Mouse (Mus musculus) stomach, embryonic 14.5 days (tissue): ENCODE results near the gene Lrrc27. TPM values are rescaled to one million over a fixed set of nuclear protein-coding genes. Genes with fewer than 3 reads are reported as not detected.
A peak's percentile ranks its signal among the peaks of the same experiment; 100 is the strongest.

ENCODE experiments used
- ATAC-seq: fragments of 200-750 bp; cut with Nextera tagmentation; 2 replicates; pipeline ENCODE4 v1.8.0; 2017; ENCODE audit warnings: low read depth, moderate TSS enrichment; ENCODE audit not compliant: insufficient number of reproducible peaks, insufficient read depth, low FRiP score
- H3K27ac ChIP-seq: fragments of 300-500 bp; sonication (generic); 2 replicates; pipeline ENCODE4 v1.5.1; 2014; ENCODE audit warnings: mild to moderate bottlenecking, low read length, moderate library complexity, mixed read lengths
- H3K27me3 ChIP-seq: fragments of 300-500 bp; sonication (generic); 2 replicates; pipeline ENCODE4 v1.6.1; 2014; ENCODE audit warnings: low read length, control low read depth, mixed read lengths; ENCODE audit not compliant: control insufficient read depth, insufficient read depth
- H3K36me3 ChIP-seq: fragments of 300-500 bp; sonication (generic); 2 replicates; pipeline ENCODE4 v1.6.1; 2014; ENCODE audit warnings: mild to moderate bottlenecking, control low read depth, low read length, moderate library complexity, mixed read lengths; ENCODE audit not compliant: control insufficient read depth, insufficient read depth
- H3K4me1 ChIP-seq: fragments of 300-500 bp; sonication (generic); 2 replicates; pipeline ENCODE4 v1.6.1; 2014; ENCODE audit warnings: low read length, control low read depth, mixed read lengths; ENCODE audit not compliant: control insufficient read depth, insufficient read depth
- H3K4me2 ChIP-seq: fragments of 300-500 bp; sonication (generic); replicated peaks from 2 replicates; pipeline ENCODE4 v1.6.1; 2014; ENCODE audit warnings: low read depth, low read length, control low read depth
- H3K4me3 ChIP-seq: fragments of 300-500 bp; sonication (generic); 2 replicates; pipeline ENCODE4 v1.5.1; 2014; ENCODE audit warnings: low read depth, low read length, control low read depth
- H3K9ac ChIP-seq: fragments of 300-500 bp; sonication (generic); replicated peaks from 2 replicates; pipeline ENCODE4 v1.6.1; 2014; ENCODE audit warnings: low read depth, mild to moderate bottlenecking, control low read depth, low read length, moderate library complexity, mixed read lengths
- H3K9me3 ChIP-seq: fragments of 300-500 bp; sonication (generic); 2 replicates; pipeline ENCODE4 v1.6.1; 2016; ENCODE audit warnings: low read depth, low read length, control low read depth; ENCODE audit not compliant: control insufficient read depth
- WGBS: fragments of 180-500 bp; shearing (Covaris S2); extraction: QIAGEN DNeasy Blood & Tissue Kit; methylation state at CpG from one replicate; pipeline ENCODE4 v1.1.7; 2014; 5-methylcytosine and 5-hydroxymethylcytosine counted together
- polyA plus RNA-seq: library from polyadenylated mRNA; unstranded; fragments of >200 nt; fragmentation: Nextera tagmentation; extraction: Ambion mirVana; gene quantifications from 2 replicates; pipeline ENCODE4 v1.2.1, GENCODE M21; 2014

Lrrc27 gene
- polyA plus RNA-seq, 1 experiment from 2014 or later = 4.9 TPM

DNA sequence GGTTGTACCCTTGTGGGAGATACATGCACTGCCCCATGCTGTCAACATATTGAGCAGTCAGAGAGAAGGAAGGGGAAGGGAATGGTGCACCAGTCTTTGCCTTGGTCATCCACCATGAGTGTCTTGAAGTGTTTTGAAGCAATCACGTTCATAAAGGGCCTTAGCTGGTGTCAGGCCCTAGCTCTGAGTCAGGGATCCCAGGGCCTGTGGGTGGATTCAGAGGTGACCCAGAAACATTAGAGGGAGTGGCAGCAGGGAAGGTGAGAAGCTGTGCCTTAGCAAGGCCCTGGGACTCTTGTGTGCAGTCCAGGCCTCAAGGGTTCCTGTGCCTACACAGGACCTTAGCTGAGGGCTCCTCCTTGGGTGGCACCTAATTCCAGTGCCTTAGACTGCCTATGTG is 11.3 kb downstream of the Lrrc27 start:
- no peak overlapping the region for H3K4me3 ChIP-seq
- H3K4me2 ChIP-seq = no peak overlapping the region
- ATAC-seq = no peak
- 75% methylated on average over 1 of the region's 1 CpGs for WGBS
- no peaks in the 10 kb centered on the region for H3K36me3 ChIP-seq
- H3K9me3 ChIP-seq = no peaks in the 10 kb centered on the region
- H3K27ac ChIP-seq = no peak overlapping the region
- no peak overlapping the region for H3K9ac ChIP-seq
- H3K4me1 ChIP-seq = peaks cover 6% of the 10 kb centered on the region; the same call in 1 of the 2 replicates
- no peaks in the 10 kb centered on the region for H3K27me3 ChIP-seq

GRCm38 (mm10) chr7:139224725-139225124 is 11.9 kb downstream of the Lrrc27 start:
- Histone ChIP-seq H3K36me3 (no peaks in the 10 kb centered on the region), H3K9ac (no peak overlapping the region), H3K4me1 (0 out of 2 replicates have a peak, but pooled peaks cover 5% of the 10 kb centered on the region), H3K9me3 (no peaks in the 10 kb centered on the region), H3K27ac (no peak overlapping the region), H3K27me3 (no peaks in the 10 kb centered on the region), H3K4me3 (no peak overlapping the region), H3K4me2 (no peak overlapping the region)
- no peak for ATAC-seq
- 57% methylated on average over 8 of the region's 8 CpGs for WGBS

- H3K4me3 ChIP-seq = no peak overlapping the region
- no peaks in the 10 kb centered on the region for H3K36me3 ChIP-seq
- ATAC-seq = no peak
- no peak overlapping the region for H3K9ac ChIP-seq
- H3K27ac ChIP-seq = no peak overlapping the region
- H3K27me3 ChIP-seq = no peaks in the 10 kb centered on the region
- H3K9me3 ChIP-seq = no peaks in the 10 kb centered on the region
- 0 out of 2 replicates have a peak, but pooled peaks cover 5% of the 10 kb centered on the region for H3K4me1 ChIP-seq
- WGBS = 88% methylated on average over 7 of the region's 7 CpGs
- no peak overlapping the region for H3K4me2 ChIP-seq
These were observed 13.6 kb downstream of the Lrrc27 start for GRCm38 (mm10) chr7:139226416-139226815.

GRCm38 (mm10) chr7:139228447-139229171 is 15.8 kb downstream of the Lrrc27 start:
- H3K27me3 ChIP-seq = no peaks in the 10 kb centered on the region
- H3K4me1 ChIP-seq = 0 out of 2 replicates have a peak, but pooled peaks cover 5% of the 10 kb centered on the region
- WGBS = 75% methylated on average over 6 of the region's 6 CpGs
- H3K36me3 ChIP-seq = no peaks in the 10 kb centered on the region
- no peak overlapping the region for H3K4me2 ChIP-seq
- H3K4me3 ChIP-seq = no peak overlapping the region
- H3K9me3 ChIP-seq = no peaks in the 10 kb centered on the region
- no peak overlapping the region for H3K9ac ChIP-seq
- ATAC-seq = no peak
- 0 out of 2 replicates have a peak overlapping the region, but pooled peaks have one; percentile 21 for H3K27ac ChIP-seq

DNA sequence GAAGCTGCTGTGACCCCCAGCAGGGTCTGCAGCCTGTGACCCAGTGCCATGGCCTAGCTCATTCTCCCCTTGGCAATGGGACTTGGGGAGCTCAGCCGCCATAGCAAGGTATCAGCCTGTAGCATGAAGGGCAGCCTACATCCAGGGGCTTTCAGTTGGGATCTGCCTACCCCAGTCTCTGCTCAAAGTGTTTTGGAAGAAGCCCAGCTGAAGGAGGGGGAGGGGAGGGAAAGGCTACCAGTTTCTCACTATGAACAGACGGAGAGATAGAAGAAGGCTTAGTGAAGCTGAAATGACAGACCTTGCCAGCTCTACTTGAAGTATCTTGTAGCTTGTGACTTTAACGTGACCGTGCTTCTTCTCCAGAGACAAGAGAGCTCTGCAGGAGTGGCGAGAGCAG is 17.0 kb downstream of the Lrrc27 start:
- peaks cover 14% of the 10 kb centered on the region; the same call in 1 of the 2 replicates for H3K4me1 ChIP-seq
- H3K36me3 ChIP-seq = no peaks in the 10 kb centered on the region
- no peak overlapping the region for H3K4me2 ChIP-seq
- H3K27ac ChIP-seq = no peak overlapping the region
- H3K27me3 ChIP-seq = no peaks in the 10 kb centered on the region
- 87% methylated on average over 5 of the region's 5 CpGs for WGBS
- H3K9me3 ChIP-seq = no peaks in the 10 kb centered on the region
- no peak overlapping the region for H3K4me3 ChIP-seq
- no peak for ATAC-seq
- H3K9ac ChIP-seq = no peak overlapping the region

GRCm38 (mm10) chr7:139230241-139230640 is 17.5 kb downstream of the Lrrc27 start:
- 65% methylated on average over 12 of the region's 12 CpGs for WGBS
- H3K27ac ChIP-seq = no peak overlapping the region
- no peak overlapping the region for H3K9ac ChIP-seq
- H3K4me2 ChIP-seq = no peak overlapping the region
- H3K4me3 ChIP-seq = no peak overlapping the region
- no peak for ATAC-seq
- H3K27me3 ChIP-seq = no peaks in the 10 kb centered on the region
- H3K9me3 ChIP-seq = no peaks in the 10 kb centered on the region
- no peaks in the 10 kb centered on the region for H3K36me3 ChIP-seq
- peaks cover 17% of the 10 kb centered on the region; the same call in 1 of the 2 replicates for H3K4me1 ChIP-seq

DNA sequence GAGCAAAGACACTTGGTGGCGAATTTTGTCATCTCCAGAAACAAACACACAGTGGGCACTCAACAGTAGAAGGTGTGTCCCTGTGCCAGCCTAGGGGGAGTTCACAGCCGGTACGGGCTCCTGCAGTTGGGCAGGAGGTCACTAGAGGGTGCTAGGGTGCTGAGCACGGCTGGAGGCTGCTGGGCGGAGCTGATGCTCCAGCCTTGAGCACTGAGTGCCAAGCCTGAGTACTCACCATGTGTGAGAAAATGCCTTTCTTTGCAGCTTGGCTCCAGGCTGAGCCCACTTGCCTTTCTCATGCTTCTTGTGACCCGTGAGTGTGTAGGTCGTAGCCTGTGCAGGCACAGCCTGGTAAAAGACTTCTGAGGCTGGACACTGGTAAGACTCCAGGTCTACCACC is 20.9 kb downstream of the Lrrc27 start:
- H3K4me2 ChIP-seq = no peak overlapping the region
- no peaks in the 10 kb centered on the region for H3K27me3 ChIP-seq
- H3K4me3 ChIP-seq = no peak overlapping the region
- peak overlapping the region; percentile 48; the same call in 1 of the 2 replicates for H3K27ac ChIP-seq
- no peaks in the 10 kb centered on the region for H3K36me3 ChIP-seq
- H3K4me1 ChIP-seq = peaks cover 14% of the 10 kb centered on the region; the same call in 1 of the 2 replicates
- H3K9me3 ChIP-seq = no peaks in the 10 kb centered on the region
- no peak overlapping the region for H3K9ac ChIP-seq
- 2% methylated on average over 7 of the region's 7 CpGs for WGBS
- ATAC-seq = peak; percentile 80

- ATAC-seq = peak; percentile 66
- Histone ChIP-seq H3K4me2 (peak overlapping the region; percentile 11; the same call in 1 of the 2 replicates), H3K9ac (no peak overlapping the region), H3K4me3 (no peak overlapping the region), H3K36me3 (no peaks in the 10 kb centered on the region), H3K4me1 (peaks cover 14% of the 10 kb centered on the region; the same call in 1 of the 2 replicates), H3K27me3 (no peaks in the 10 kb centered on the region), H3K27ac (peak overlapping the region; percentile 49), H3K9me3 (no peaks in the 10 kb centered on the region)
- WGBS = 9% methylated on average over 18 of the region's 18 CpGs
These were observed 21.8 kb downstream of the Lrrc27 start for GRCm38 (mm10) chr7:139234426-139235188.
